Mouse (Mus musculus) right cerebral cortex, postnatal 4 days (tissue): ENCODE data around the gene Camkk1.

Source experiments
- DNase-seq: peaks from one replicate; pipeline ENCODE4 v3.0.0-alpha.2; 2022

Gene Camkk1

DNA sequence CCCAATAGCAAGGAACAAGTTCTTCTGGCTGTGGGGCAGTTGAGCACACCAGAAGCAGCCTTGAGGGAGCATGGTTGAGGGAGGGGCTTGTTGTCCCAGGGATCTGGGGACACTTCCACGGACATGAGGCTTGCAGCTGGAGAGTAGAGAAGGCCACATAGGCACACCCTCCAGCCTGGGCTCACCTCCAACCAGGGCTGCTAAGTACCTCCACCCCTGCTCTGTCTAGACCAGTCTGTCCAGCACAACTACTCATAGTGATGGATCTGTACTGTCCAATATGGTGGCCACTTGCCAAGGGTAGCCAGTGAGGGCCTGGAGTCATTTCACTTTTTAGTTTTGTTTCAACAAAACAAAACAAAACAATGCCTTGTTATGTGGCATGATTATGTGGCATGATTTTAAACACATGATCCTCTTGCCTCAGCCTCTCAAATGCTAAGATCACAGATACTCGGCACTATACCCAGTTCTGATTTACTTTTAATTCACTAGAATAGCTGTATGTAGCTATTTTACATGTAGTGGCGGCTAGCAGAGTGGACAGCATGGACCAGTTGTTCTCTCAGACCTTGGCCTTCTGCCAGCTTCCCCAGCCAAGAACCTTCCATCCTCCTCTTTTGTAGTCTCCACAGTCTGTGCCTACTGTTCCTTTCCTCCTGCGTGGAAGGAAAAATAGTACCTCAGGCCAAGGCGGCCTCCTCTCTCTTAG lies 3.3 kb upstream of the Camkk1 start:
- DNase-seq: no peak

DNA sequence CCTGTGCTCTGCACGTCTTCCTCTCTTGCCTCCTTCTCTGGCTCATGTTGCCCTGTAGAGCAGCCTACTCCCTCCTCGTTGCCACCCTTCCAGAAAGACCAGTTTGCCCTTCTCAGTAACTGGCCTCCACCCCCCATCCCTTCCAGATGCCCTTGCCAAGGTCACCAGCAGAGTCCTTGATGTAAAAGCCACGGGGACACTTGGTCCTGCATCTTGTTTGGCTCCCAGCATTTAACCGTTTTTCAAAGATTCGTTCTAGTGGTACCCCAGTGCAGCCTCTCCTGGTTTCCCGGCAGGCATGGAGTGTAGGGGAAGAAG lies 2.7 kb upstream of the Camkk1 start:
- DNase-seq: no peak

DNA sequence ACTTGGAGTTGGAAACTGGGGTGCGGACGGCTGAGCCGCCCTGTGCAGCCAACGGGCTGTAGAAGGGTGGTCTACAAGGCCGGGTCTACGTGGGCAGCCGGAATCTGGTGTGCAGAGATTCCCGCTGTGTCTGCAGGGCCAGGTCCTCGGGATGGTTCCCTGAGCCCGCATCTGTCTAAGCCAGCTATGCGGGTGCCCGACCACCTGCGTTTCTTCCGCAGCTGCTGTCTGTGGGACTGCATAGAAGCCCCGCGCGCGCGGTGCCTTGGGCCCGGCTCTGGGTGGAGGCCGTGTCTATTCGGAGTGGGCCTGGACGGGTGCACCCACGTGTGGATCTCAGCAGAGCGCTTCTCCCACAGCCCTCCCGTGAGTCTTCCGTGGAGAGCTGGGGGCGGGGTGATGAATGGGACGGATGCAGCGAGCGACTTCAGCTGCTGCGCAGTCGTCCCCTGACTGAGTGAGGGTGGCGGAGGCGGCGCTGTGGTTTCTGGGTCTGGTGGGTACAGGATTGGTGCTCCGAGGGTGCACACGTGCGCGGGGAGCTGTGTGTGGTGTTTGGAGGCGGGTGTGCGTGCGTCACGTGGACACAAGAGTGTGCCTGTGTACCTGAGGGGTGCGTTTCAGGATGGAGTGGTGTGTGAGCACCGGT lies 463 bp downstream of the Camkk1 start:
- peak; percentile 76 for DNase-seq

DNA sequence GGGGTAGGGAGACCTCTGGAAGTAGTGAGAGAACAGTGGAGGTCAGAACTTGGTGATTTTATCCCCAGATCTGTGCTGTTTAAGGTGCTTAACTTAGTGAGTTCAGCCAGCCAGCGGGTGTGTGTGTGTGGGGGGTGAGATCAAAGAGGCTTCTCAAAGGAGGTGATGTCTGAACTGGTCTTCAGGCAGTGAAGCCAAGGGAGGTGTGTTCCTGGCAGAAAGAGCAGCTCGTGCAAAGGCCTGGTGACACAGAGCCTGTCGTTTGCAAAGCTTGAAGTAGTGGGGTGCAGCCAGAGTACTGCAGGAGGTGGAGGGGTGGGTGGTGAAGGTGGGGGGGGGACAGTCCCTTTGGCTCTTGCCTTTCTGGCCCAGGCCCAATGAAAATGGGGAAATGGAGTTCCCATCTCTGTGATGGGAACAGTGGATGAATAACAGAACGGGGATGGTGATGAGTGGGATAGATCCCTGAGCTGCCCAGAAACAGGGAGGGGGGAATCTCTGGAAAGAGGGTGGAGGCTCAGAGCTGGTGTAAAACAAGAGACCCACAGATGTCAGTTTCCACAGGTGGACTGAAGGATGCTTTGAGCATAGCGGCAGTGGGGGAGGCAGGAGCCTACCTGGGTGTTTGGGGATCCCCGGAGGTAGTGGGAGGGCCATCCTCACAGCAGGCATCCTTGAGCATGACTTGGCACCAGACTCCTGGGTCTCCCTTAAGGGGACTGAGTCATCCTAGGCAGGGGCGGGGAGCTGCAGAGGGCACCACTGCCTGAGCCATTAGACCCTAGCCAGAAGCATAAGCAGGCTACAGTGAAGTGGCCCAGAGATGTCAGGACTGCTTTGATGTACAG lies 2.4 kb downstream of the Camkk1 start:
- DNase-seq: no peak

DNA sequence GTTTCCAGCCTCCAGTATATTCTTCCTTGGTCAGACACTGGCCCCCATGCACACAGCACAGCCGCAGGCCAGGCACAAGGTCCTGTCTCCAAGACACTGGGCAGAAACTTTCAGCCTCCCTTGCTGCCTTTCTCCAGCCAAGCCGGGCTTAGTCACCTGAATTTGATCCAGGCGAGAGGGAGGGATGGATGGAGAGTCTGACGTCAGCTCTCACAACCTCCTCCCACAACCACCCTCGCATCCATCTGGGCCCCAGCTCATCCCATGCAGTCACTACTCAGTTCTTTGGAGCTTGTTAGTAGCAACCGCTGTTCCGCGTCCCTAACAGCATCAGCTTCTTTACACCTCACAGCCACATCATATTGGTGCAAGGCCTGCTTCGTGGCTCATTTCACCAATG lies 4.3 kb downstream of the Camkk1 start:
- no peak for DNase-seq

DNA sequence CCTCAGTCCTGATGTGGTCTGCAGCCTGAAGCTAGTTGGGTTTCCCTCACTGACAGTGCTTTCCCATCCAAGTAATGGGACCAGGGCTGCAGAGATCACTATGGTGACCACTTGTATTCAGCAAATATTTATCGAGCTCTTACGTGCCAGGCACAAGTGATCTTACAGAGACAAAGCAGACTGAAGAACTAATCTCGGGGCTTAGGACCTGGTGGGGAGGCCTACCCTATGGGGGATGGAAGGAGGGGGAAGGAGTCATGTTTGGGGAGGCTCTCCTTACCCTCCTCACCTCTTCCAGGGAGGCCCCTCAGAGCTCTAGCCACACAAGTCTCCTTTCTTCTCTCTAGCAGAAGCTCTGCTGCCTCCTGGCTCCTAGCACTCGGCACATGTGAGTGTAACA lies 5.0 kb downstream of the Camkk1 start:
- DNase-seq: no peak

DNA sequence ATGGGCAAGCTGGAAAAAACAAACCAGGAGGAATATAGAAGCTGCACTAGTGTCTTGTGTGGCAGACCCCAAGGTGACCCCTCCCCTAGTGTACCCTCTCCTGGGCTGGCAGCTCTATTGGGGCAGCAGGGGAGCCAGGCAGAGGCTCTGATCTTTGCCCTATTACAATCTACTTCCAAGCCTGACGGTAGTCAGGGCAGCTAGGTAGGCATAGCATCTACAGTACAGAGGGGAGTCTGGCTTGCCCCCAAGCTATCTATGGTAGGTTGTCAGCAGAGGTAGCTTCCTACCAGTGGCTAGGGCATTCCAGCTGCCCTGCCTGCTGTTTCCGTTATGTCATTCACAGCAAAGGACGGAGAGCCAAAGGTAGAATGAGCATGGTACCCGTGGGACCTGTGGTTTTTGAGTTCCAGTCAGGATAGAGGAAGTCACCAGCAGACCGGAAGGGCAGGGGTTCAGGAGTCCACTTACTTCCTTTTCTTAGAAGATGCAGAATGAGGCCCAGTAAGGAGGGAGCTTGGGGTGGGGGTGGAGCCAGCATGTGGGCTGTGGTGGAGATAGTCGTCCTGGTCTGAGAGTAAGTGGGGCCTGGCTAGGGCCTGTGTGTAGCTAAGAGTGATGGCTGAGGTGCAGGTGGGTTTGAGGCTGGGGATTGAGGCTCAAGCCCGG lies 5.6 kb downstream of the Camkk1 start:
- no peak for DNase-seq

DNA sequence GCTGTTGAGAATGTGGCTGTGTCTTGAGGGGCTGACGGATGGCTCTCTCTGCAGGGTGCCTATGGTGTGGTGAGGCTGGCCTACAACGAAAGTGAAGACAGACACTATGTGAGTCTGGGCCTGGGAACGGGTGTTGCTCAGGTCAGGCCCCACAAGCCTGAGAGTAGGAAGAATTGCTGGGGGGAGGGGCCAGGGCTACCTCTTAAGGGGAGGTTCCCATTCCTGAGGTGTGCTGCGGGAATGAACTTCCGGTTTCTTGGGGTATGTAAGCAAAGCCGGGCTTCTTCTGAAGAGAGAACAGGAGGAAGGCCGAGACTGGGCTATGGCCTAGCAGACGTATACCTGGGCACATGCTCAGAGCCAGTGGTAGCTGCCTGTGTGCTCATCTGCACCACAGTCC lies 8.2 kb downstream of the Camkk1 start:
- DNase-seq: no peak

DNA sequence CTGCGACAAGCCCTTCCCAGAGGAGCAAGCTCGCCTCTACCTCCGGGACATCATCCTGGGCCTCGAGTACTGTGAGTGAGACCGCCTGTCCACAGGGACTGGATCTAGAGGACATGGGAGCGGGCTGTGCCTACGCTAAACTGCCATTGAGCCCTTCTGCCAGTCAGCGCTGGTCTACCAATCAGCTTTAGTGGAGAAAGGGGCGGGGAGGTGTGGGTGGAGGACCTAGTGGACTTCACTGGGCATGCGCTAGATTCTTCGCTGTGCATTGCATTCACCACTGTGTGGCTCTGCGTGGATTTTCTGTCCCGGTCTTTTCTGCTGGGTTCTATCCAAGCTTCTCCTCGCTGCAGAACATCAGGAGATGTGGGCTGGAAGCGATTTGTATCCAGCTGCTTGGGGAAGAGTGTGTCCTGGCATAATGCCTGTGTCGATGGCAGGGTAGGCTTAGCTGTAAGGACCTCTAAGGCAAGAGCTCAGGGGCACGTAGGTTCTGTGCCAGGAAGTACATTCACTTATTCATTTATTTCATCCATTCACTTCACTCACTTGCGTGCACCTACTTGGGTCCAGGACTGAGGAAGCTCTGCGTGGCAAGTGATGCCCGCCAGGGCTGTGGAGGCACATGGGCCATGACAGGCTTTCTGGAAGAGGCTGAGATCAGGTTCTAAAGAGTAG lies 12.2 kb downstream of the Camkk1 start:
- DNase-seq: peak; percentile 75

DNA sequence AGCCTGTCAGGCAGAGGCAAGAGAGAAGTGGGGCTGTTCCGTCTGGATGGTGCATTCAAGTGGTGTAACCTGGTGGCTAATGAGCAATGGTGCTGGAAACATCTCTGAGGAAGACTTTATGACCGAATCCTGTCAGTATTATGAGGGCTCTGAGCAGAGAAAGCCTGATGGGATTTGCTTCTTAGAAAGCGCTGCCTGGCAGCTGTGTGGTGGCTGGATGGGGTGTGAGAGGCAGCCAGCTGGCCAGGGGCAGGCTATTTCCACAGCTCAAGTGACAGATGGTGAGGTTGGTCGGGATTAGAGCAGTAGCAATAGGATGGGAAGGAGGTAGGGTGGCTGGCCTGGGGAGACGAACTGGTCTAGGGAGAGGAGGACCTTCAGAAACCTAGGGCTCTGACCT lies 12.7 kb downstream of the Camkk1 start:
- DNase-seq: no peak

DNA sequence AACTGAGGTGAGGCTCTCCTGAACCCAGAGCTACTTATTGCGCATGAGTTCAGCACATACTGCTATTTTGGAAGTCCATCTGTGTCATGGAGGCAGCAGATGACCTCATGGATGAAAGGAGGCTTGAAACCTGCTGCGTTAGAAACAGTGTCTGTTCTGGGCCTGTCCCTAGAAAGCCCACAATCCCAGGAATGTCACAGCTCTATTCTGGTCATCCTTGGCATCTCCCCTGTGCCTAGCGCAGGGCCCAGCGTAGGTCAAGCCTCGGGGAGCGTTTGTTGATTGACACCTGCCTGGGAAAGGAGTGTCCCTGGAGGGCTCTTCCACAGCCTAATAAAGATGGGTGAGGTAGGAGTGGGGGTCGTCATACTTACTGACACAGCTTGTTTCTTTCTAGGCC lies 17.3 kb downstream of the Camkk1 start:
- DNase-seq: no peak

DNA sequence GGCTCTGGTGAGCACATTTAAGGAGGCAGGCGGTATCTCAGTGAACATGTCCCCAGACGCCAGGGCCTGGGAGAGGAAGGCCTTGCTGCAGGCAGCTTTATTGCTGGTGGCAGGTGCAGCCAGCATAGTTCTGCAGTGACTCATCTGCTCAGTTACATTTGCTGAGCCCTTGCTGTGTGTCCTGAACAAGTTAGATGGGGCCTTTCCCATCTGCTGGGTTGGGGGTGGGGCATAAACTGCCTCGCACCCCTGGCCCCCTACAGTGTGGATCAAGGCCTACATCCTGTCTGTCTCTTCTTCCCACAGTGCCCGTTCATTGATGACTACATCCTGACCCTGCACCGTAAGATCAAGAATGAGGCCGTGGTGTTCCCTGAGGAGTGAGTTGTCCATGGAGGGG lies 18.1 kb downstream of the Camkk1 start:
- no peak for DNase-seq

DNA sequence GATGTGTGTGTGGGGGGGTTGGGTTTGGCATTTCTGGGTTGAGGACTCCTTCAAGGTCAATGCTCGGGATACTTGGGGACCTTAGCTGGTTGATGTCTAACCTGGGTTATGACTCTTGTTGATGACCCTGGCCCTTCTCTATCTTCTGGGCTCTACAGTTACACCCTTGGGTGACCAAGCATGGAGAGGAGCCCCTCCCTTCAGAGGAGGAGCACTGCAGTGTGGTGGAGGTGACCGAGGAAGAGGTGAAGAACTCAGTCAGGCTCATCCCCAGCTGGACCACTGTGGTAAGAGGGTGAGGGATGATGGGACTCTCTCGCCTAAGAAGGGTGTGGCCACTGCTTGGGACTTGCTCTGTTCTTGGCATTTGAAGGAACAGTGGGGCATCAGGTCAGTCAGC lies 18.9 kb downstream of the Camkk1 start:
- no peak for DNase-seq

DNA sequence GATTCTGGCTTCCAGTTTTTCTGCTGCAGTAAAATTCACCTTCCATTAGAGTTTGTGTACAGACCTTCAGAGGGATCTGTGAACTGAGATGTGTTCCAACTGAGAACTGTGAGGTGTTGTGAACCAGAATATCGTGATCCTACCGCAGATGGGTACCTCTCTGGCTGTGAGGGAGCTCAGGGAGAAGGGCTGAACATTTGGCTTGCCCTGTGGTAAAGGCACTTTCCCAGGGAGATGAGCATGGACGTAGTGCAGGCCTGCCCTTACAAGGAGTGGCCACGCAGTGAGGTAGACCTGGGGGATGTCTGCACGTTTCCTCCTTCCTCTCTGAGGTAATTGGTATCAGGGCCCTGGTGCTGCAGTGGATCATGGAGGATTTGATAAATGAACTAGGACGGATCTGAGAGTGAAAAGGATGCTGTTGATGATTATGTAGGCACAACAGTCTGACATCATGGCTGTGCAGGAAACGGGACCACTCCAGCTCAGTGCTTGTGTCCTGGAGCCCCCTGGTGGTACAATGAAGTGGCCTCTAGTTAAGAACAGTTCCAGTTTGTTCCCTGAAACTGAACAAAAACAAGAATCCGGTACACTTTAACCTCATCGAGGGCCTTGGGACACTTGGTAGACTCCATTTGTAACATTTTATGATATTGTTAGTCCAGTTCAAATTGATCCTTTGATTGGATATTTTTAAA lies 20.4 kb downstream of the Camkk1 start:
- peak; percentile 71 for DNase-seq

DNA sequence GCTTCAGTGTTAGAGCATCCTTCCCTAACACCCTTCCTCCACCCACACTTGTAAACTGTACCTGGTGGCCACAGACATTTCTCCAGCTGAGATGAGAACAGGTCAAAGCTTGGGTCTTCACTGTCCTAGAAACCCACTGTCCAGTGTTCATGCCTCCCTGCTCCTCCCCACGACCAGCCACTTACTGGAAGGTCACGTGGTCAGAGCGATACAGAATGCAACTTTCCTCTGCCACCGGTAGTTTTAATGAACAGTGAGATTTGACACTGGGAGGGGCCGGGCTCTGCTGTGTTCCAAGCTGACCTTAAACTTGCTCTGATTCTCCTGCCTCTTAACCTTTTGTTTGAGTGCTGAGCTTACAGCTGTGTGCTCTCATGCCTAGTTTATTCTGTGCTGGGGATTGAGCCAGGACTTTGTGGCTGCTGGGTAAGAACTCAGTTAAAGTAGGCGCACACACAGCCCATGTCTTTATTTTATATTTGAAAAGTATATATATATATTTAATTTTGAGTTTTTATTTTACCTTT lies 25.5 kb downstream of the Camkk1 start:
- no peak for DNase-seq

DNA sequence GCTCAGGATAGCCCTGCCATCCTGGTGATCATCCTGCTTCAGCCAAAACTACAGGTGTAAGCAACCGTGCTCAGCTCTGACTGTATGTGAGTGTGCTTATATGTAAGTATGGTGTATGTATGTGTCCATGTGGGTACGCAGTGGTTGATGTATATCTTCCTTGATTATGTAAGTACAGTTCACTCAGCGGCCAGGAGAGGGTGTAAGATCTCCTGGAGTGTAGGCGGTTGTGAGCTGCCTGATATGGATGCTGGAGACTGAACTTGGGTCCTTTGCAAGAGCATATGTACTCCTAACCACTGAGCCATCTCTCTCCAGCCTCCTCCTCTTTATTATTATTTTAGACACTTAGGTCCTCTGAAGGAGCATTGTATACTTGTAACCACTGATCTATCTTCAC lies 26.0 kb downstream of the Camkk1 start:
- DNase-seq: no peak

DNA sequence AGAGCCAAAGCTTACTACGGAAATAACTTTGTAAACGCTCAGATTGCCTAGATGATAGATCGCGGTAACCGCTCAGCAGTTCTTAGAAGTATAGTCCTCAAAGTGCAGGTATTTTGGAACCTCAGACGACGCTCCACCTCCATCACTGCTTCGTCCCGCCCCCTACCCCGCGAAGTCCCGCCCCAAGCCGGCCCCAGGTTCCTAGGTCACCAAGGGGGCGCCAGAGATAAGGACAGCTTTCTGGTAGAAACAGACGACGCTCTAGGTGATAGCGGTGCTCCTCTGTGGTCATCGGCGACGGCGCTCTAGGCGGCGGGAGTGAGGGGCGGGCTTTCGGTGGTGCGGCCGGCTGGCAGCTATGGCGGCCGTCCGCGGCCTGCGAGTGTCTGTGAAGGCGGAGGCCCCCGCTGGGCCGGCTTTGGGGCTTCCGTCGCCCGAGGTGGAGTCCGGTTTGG lies 28.8 kb downstream of the Camkk1 start, which contains the start of gene Ncbp3:
Ncbp3 (plus strand) TSS at position 242 of the 455 bp plus-strand sequence.
- DNase-seq: peak; percentile 95

DNA sequence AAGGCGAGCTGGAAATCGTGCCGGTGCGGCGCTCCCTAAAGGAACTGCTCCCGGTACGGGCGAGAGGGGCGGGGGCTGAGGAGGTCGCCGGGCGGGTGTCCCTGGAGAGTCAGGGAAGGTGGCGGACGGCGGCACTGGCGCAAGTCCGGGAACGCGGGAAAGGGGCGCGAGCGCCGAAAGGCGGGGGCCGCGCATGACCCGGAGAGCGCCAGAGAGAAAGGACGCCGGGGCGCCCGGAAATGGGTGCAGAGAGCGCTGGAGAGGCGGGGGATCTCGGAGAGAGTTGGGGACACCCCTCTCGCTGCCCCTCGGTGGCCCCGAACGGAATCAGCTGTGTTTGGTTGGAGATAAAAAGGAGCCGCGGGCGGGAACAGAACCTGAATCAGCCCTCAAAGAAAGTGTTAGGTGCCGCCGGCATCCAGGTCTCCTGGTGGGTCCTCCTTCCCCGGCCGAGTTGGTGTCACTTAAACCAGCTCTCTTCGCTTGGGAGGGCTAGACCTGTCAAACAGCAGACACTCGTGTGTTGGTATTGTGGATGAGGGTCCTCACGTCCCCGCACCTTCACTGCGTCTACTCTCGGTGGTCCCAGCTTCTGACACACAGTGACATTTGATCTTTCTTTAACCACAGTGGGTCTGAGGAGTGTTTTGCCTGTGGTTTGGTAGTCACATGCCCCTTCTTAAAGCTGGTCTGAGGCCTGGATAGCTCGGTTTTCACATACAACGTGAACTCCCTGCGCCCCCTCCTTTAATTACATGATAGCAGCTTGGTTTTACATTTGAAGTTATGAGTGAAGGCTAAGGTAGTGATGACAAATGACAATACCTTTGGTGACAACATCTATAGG lies 29.4 kb downstream of the Camkk1 start:
- DNase-seq: no peak

DNA sequence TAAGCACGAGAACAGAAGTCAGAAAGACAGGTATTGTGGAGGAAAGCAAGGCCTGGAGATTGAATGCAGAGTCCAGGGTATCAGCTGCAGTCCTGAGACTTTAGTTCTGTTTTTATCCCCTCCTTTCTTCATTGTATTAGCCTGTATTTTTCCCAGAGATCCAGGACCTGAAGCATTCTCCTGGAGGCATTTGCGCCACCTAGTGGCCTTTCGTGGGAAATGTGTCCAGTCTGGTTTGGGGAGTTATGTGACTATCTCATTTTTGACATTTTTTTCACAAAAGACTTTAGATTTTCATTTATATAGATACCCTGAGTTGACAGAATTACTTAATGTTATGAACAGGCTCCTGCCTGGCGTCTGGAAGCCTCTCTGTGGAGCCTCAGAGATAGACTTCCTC lies 30.5 kb downstream of the Camkk1 start:
- peak; percentile 82 for DNase-seq

DNA sequence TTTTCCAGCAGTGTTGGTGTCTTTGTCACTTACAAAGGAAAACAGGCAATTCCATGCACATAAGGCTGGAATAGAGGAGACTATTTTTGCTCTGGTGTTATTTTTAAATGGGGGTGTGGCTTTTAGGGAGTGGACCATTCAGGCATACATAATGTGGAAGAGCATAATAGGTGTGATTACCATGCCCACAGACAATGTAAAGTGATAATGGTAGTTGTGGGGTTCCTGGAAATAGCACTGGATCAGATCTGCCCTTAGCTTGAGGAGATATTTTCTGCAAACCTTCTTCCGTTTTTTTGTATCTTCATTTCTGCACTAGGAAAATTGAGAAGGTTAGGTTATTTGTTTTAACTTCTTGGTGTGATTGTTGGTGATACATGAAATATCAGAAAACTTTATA lies 34.0 kb downstream of the Camkk1 start:
- DNase-seq: no peak

DNA sequence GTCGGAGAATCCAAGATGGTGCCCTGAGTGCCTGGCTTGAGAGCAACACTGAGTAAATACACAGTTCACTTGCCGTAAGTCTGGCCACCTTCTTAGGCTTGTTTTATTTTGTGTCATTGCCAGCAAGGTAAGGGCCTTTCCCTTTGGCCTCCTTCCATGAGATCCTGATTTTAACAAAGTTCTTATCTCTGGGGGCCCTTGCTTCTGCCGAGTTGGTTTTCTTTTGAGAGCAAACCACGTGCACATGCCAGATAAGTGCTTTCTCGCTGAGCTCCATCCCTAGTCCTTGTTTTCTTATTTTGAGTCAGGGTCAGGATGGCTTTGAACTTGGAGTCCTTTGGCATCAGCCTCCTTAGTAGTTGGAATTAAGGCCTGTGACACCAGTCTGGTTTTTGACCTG lies 38.9 kb downstream of the Camkk1 start:
- no peak for DNase-seq
